Mouse (Mus musculus) thymus, adult 2 months (tissue): ENCODE data around the gene Pde1b.

Source experiments
- CTCF ChIP-seq: fragments of 200-500 bp; IDR thresholded peaks from 2 replicates; pipeline ENCODE4 v1.5.1; 2012; ENCODE audit warnings: mild to moderate bottlenecking, control low read depth, low read length, moderate library complexity, borderline replicate concordance; ENCODE audit not compliant: control insufficient read depth, poor library complexity, insufficient read depth; ENCODE audit errors: extremely low read depth
- POLR2A ChIP-seq: fragments of 200-500 bp; IDR thresholded peaks from 2 replicates; pipeline ENCODE4 v1.6.1; 2012; ENCODE audit warnings: mild to moderate bottlenecking, low read length, control low read depth, moderate library complexity; ENCODE audit not compliant: control insufficient read depth, poor library complexity, insufficient read depth; ENCODE audit errors: extremely low read depth

GRCm38 (mm10) chr15:103454449-103454848, 48.4 kb upstream of the Pde1b start:
- no peak for TF ChIP-seq CTCF
- TF ChIP-seq POLR2A, result no peak
